Mouse (Mus musculus): ENCODE data around the gene Klf13.

Gene Klf13

DNA sequence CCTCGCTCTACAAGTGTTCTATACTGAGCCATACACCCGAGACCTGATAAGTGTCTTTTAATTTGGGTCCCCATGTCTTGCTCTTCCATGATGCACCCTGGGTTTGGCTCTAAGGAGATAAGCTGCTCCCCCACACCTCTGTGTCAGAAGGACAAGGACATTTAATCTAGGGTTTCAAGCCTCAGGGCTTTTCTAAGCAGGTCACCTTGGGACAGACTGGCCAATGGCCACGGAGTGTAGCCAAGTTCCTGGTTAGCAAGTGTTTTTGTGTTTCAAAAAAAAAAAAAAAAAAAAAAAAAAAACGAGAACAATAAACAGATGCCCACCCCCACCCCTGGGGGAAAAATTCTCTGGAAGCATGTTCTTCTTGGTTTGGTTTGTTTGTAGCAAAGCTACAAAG lies 9.6 kb downstream of the Klf13 start:
- in situ Hi-C loops (cut with MboI, MseI): no loop called here

DNA sequence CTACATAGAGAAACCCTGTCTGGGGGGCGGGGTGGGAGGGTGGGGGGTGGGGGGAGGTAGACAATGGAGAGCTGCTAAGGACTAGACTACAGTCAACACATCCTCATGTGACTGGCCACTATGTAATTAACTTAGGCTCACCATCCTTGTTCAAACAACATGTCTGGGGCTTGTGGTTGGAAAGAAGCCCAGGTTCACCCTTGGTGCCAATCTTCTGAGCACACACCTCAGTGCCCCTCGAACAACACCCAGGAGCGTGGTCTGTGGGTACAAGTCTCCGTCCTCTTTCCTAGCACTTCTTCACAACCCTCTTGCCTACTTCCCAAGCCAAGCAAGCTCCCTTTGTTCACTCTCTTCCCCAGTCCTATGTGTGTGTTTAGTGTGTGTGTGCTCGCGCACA lies 11.6 kb downstream of the Klf13 start:
- in situ Hi-C loops (cut with MboI, MseI): no loop called here

DNA sequence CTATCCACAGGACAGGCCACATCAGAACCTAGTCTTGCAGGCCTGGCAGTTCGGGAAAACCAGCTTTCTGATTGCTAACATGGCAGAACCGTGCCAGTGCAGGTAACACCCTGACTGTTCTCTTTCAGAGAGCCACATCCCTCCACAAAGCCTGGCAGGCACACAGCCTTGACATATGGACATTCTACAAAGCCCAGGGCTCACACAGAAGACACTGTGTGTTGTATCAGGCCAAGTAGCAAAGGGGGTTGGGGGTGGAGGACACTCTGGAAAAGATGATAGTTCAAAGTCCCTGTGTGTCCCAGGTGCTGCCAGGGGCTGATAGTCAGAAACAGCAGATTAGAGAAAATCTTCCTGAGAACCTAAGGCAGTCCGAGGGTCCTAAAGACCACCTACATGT lies 12.2 kb downstream of the Klf13 start:
- in situ Hi-C loops (cut with MboI, MseI): no loop called here

DNA sequence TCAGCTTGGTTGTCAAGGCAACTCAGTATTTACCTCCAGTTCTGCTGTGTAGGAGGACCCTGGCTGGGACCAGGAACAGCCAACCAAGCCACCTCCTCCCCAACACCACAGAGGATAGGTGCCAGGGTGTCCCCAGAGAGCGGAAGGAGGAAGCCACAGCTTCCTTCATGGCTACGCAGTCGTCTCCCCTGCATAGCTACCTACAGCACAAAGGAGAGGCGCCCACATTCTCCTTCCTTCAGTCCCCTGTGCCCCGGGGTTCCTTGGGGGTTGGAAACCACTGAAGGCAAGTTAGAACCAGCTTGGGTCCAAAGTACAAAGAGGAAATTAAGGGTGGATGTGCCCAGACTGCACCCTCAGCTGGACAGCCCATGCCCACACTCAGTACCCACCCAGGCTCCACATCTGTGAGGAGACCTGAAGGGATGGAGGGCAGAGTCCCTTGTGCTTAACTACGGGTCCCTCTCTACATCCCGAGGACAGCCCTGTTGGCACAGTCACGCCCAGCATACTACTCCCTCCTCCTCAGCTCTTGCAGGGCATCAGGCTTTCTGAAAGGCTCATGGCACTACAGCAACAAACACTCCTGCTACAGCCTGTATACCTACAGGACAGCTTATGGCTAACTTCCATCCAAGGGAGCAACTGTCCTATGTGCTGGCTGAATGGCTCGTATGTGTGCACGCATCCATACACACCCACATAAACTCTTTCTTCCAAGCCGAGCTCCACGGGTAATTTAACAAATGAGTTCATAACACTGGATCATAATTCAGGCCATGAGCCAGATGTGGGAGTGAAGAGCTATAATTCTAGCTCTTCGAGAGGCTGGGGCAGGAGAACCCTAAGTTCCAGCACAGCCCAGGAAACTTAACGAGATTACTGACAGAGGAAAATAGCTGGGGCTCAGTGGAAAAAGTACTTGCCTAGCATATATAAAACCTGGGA lies 13.0 kb downstream of the Klf13 start:
- in situ Hi-C loops (cut with MboI, MseI): no loop called here

DNA sequence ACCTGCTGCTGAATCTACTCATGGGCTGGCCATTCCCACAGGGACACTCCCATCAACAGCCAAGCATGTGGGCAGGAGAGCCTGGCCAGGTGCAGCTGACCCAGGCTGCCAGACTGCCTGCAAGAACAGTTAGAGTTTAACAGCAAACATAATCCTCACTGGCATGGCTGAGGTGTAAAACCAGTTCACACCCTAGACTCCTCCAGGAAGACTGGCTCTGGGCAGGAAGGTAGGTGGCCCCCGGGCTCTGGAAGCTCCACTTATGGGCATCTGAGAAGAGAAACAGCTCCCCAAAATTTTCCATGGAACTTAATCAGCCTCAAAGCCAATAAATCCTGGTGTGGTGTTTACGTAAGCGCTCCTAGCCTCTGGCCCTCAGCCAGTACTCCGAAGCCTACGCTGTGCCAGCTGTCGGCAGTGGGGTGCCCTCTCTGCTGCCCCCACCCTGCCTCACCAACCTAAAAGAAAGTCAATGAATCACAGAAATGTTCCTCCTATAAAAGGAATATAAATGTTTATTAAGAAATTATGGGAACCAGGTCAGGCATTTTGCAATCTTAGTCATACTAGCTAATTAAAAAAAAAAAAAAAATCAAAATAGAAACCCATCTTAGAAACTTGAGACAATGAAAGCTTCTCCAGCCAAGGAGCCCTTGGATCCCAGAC lies 13.8 kb downstream of the Klf13 start:
- in situ Hi-C loops (cut with MboI, MseI): no loop called here

DNA sequence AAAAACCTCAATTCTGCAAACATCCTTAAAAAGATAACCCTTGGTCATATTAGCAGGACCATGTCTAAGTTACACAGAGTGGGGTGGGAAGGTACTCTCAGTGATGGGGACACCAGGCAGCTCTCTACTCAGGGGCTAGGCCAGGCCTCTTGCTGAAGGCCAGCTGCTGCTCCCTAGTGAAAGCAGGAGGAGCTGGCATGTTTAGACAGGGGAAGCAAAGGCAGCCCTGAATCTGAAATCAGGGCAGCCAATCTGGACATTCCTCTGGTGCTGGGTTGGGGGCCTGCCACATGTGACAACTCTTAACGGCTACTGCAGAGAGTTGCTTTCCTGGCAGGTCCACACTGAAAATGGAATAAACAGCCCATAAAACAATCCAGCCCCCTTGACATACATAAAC lies 14.6 kb downstream of the Klf13 start:
- in situ Hi-C loops (cut with MboI, MseI): no loop called here

DNA sequence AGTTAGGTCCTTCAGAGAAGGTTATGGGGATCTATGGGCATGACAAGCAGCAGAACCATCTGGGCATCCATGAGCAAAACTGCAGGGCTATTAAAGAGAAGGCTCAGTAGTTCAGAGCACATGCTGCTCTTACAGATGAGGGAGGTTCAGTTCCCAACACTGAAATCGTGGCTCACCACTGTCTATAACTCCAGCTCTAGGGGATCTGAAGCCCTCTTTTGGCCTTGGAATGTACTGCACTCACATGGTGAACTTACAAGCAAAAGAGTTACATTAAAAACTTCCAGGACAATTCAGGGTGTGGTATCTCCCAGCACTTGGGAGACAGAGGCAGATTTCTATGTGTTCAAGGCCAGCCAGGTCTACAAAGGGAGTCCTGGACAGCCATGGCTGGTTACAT lies 15.7 kb downstream of the Klf13 start:
- in situ Hi-C loops (cut with MboI, MseI): no loop called here

DNA sequence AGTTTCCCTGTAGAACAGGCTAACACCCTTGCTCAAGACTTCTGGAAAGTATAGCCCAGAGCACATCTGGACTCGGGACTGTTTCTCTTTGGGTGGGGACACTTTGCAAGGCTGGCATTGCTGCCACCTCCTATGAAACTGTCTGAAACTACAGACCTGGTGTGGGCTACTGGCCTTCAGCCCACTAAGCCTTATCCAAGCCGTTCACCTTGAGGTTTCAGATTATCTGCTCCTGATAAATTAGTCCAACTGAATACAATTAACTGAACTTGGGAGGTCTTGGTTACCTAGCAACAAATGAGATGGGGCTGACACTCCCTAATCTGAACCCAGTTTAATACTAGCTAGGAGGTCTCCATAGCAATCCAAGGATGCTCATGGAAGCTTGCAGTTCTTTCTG lies 16.1 kb downstream of the Klf13 start:
- in situ Hi-C loops (cut with MboI, MseI): no loop called here

DNA sequence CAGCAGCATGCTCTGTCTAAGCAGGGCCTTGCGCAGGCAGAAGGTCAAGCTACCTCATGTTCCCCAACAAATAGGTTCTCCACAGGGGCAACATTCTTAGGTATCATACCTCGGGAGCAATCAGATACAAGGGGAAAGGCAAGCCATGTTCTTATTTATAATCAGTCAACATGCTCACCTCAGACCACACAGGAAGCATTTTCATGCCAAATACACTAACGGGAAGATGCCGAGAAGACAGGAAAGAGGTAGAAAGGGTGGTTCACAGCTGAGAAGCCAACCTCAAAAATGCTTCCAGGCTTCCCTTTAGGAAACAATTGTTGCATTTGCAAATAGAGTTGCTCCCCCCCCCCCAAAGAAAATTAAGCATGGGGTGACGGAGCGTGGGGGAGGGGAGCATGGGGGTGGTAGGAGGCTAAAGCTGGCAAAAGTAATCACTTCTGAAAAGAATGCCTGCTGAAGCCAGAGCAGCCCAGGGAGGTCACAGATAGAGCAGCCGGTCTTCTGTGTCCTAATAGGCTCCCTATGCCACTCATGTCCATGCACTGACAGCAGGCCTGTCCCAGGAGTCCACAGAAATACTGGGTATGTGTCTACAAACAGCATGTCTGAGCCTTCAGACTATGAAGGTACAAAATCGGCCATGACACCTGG lies 16.7 kb downstream of the Klf13 start:
- in situ Hi-C loops (cut with MboI, MseI): no loop called here

DNA sequence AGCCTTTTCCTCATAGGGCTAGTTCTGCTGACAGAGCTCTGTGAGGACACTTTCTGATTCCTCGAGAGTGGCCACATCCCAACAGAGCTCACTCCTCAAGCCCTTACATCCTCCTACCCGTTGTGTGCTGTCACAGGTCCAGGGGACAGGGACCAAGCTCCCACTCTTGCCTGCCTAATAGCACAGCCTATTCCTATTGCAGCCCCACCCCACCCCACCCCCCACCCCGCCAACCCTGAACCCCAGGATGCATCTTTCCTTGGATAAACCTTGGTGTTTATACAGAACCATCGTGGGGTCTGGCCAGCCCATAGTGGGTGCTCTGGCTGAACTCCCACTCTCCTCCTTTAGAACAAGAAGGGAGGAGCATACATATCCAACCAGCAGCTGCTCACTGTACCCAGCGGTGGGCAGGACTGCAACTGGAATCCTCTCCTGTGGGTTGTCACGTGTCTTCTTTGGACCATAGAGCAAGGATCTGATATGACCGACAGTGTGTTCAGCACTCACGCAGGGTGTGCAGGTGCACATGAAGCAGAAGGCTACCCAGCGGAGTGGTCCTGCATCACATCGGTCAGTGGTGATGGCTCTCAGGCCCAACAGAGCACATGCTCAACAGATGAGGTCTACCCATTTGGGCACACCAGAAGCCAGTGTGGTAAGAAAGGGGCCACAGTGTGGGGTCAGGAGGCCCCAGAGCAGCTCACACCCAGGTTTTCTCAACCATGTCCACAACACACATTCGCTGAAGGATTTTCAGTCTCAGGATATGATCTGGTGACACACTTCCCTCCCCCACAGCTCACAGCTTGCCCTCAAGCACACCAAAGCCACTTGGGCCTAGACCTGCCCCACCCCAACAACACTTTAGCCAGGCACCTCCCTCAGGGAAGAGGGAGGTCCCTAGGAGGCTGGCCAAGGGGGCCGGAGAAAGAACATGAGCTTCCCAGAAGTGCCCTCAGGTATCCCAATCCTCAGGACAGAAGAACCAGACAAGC lies 19.6 kb downstream of the Klf13 start:
- in situ Hi-C loops (cut with MboI, MseI): loop anchor here in 1 of 2 experiments (10.0 kb wide), 1 partner anchor 1856 kb away; no protein-coding TSS in a partner anchor

DNA sequence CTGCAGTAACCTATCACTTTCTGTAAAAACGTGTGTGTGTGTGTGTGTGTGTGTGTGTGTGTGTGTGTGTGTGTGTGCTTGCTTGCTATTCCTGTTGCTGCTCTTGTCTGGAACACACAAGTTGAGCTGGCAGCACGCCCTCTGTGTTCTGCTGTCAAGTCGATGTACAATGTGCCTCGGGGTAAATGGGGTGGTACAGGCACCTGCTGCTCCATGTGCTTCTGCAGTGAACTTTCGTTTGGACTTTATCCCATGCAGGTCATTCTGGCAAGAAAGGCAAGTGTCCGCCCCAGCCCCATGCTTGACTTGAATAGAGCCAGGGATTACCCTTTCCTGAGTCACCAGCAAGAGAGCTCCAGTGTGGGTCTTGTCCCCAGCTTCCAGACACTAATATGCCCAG lies 21.0 kb downstream of the Klf13 start:
- in situ Hi-C loops (cut with MboI, MseI): loop anchor here in 1 of 2 experiments (10.0 kb wide), 1 partner anchor 1857 kb away; no protein-coding TSS in a partner anchor

DNA sequence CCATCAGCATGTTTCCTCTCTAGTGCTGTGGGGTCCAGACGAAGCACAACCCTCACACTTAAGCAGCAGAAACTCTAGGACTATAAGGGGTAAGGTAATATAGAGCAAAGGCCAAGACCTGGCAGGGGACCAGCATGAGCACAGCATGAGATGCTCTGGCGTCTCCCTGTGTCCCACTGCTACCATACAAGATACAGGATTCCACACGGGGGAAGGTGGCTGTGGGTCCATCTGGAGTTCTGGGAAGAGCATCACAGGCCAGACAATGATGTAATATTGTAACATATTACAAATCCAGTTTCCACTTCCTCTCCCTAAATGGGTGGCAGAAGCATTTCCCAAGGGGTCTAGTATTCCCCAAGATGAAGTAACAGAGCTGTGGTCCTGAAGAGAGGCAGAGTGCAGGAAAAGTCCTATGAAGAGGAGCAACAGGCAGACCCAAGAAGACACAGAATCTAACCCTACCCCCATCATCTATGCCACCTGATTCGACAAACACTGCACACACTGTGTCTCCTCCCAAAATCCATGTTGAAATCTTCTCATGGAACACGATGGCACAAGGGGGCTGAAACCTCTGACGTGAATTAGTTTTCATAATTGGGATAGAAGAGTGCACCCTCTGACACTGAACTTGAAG lies 22.3 kb downstream of the Klf13 start, which contains the start of gene E030018B13Rik:
E030018B13Rik (plus strand) TSS at position 590 of the 640 bp plus-strand sequence.
- in situ Hi-C loops (cut with MboI, MseI): loop anchor here in 1 of 2 experiments (10.0 kb wide), 1 partner anchor 1858 kb away; no protein-coding TSS in a partner anchor

DNA sequence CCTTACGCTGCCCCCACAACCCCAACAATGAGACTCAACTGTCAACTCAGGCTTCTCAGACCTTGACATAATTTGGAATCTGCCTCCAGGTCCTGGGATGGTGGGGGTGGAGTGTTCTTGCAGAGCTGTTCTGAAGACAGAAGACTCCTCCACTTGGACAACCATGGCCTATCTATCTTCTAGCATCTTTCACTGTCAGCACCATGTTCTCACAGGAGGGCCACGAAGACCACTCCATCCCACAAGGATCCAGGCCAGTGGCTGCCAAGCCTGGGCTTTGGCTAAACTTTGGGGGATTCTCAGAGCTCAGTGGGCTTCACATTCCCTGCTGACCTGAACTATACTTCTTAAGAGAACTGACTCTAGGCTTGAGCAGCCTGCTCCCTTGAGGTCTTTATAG lies 23.8 kb downstream of the Klf13 start:
- in situ Hi-C loops (cut with MboI, MseI): loop anchor here in 1 of 2 experiments (10.0 kb wide), 1 partner anchor 1860 kb away; no protein-coding TSS in a partner anchor

DNA sequence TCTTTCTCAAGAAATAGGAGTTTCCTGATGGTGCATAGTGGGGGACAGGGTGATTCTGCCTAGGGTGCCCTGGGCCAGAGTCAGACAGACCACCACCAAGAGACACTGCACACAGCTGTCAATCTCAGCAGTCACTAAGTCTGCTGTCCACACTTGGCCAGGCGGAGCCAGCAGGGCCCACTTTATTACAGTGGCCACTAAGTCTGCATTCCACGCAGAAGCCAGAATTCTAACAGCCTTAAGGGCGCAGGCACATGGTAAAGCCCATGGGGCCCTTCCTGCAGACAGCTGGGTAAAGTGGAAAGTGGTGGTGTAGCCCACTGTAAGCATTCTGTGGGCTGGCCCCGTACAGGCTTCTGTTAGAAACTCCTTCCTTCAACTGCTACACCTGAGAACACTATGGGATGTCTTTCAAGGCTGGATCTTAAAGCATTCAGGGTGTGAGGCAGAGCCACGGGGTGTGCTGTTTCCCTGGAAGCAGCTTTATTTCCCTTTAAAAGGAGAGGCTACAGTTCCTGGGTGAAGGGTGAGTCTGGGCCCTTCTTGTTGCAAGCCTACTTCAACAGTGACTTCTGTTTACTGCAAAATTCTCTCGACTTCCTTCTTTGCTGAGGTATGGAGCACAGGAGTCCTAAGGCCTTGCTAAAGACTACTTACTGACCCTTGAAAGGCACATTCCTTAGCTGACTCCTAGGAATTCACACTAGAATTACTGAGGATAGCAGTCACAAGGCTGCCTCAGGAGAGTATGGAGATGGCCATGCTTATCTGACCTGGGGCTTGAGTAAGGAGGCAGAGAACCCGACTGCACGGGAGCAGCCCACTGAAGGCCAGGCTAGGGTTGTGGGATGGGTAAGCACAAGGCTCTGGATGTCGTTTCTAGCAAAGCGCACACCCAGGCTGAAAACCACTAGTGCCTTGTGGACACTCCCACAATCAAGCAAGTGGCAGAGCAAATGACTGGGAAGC lies 24.7 kb downstream of the Klf13 start:
- in situ Hi-C loops (cut with MboI, MseI): loop anchor here in 1 of 2 experiments (10.0 kb wide), 1 partner anchor 1861 kb away; no protein-coding TSS in a partner anchor

DNA sequence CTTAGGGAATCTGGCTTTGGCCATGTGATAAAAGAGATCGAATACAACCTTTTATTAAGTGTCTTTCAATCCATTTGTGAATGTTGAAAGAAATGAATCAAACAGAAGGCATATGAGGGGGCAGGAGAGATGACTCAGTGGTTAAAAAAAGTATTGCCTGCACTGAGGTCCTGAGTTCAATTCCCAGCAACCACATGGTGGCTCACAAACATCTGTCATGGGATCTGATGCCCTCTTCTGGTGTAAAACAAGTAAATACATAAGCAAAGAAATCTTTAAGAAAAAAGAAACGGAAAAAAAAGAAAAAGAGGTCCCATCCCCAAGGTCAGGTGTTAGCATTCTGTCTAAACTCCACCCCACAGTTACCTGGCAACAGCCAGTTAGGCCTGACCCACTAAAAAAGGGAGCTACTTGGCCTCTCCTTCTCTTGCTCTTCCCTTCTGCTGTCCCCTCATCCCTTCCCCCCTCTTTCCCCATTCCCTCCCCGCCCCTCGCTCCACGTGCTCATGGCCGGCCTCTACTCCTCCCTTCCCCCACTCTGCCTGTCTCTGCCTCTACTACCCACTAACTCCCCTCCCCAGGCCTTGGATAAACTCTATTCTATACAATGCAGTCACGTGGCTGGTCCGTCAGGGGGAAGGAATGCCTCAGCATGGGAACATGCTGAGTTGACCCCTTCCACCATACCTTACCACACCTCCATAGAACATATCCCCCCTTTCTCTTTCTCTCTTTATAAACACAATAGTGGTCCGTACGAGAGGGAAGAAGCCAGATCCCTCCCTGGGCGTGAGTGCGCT lies 25.6 kb downstream of the Klf13 start:
- in situ Hi-C loops (cut with MboI, MseI): loop anchor here in 1 of 2 experiments (10.0 kb wide), 1 partner anchor 1862 kb away; no protein-coding TSS in a partner anchor

DNA sequence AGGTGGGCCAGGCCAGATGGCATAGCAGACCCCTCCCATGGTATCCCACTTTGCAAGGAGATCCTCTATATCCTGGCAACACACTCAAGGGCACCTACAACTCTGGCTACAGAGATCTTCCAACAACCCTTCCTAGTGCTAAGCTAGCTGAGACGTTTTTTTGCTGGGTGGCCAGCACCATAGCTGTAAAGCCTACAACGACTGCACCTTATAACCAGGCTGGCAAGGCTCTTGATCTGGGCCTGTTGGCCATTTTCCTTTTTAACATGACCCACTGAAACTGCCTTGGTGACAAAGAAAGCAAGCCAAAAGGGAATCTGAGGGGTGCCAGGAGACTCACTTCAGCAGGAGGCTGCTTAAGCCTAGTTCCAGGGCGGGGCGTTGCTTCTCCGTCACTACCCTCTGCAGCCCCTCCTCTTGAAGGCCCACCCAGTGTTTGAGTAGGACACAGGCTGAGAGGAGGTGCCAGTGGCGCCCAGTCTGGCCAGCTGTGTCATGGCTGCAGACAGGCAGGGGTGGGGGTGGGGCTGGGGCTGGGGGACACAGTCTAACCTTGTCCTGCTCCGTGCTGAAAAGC lies 26.4 kb downstream of the Klf13 start:
- in situ Hi-C loops (cut with MboI, MseI): loop anchor here in 1 of 2 experiments (10.0 kb wide), 1 partner anchor 1862 kb away; no protein-coding TSS in a partner anchor
